Mouse (Mus musculus) hindbrain, postnatal 0 days (tissue): ENCODE data around the gene Tmem184b. TPM values are rescaled to one million over a fixed set of nuclear protein-coding genes. Genes with fewer than 3 reads are reported as not detected.

Experiments used
- ATAC-seq: fragments of 200-750 bp; cut with Nextera tagmentation; 2 replicates; pipeline ENCODE4 v1.8.0; 2017; ENCODE audit warnings: mild to moderate bottlenecking, moderate TSS enrichment, moderate library complexity
- DNase-seq: peaks from one replicate; pipeline ENCODE4 v3.0.0-alpha.2; 2015; ENCODE audit warnings: low spot score
- H3K27ac ChIP-seq: fragments of 300-500 bp; sonication (generic); 2 replicates; pipeline ENCODE4 v1.5.1; 2014; ENCODE audit warnings: mild to moderate bottlenecking
- H3K27me3 ChIP-seq: fragments of 300-500 bp; sonication (generic); 2 replicates; pipeline ENCODE4 v1.6.1; 2014; ENCODE audit warnings: low read length, mixed read lengths; ENCODE audit not compliant: insufficient read depth
- H3K36me3 ChIP-seq: fragments of 300-500 bp; sonication (generic); 2 replicates; pipeline ENCODE4 v1.6.1; 2014; ENCODE audit warnings: low read length, mixed read lengths; ENCODE audit not compliant: insufficient read depth
- H3K4me1 ChIP-seq: fragments of 300-500 bp; sonication (generic); 2 replicates; pipeline ENCODE4 v1.6.1; 2014; ENCODE audit warnings: antibody characterized with exemption, low read length, mixed read lengths; ENCODE audit not compliant: insufficient read depth
- H3K4me2 ChIP-seq: fragments of 300-500 bp; sonication (generic); 2 replicates; pipeline ENCODE4 v1.6.1; 2014; ENCODE audit warnings: low read depth, mild to moderate bottlenecking, low read length, moderate library complexity, mixed read lengths
- H3K4me3 ChIP-seq: fragments of 300-500 bp; sonication (generic); 2 replicates; pipeline ENCODE4 v1.5.1; 2014; ENCODE audit warnings: low read length
- H3K9ac ChIP-seq: fragments of 300-500 bp; sonication (generic); replicated peaks from 2 replicates; pipeline ENCODE4 v1.6.1; 2014; ENCODE audit warnings: mild to moderate bottlenecking, low read length, moderate library complexity, mixed read lengths
- H3K9me3 ChIP-seq: fragments of 300-500 bp; sonication (generic); 2 replicates; pipeline ENCODE4 v1.6.1; 2016; ENCODE audit warnings: low read length, mixed read lengths
- CTCF ChIP-seq: IDR thresholded peaks from 2 replicates; pipeline ENCODE4 v1.5.1; 2016; ENCODE audit warnings: antibody characterized with exemption, control low read depth, low read depth
- WGBS: fragments of 180-500 bp; shearing (Covaris S2); extraction: QIAGEN DNeasy Blood & Tissue Kit; methylation state at CpG from one replicate; pipeline ENCODE4 v1.1.7; 2014; 5-methylcytosine and 5-hydroxymethylcytosine counted together
- polyA plus RNA-seq: library from polyadenylated mRNA; unstranded; fragments of >200 nt; fragmentation: Nextera tagmentation; extraction: Ambion mirVana; gene quantifications from 2 replicates; pipeline ENCODE4 v1.2.1, GENCODE M21; 2015
- total RNA-seq: library from RNA; depleted of rRNA; stranded (reverse); fragments of >200 nt; gene quantifications from 2 replicates; pipeline ENCODE4 v1.2.3, GENCODE M21; 2014

Gene Tmem184b
- total and polyA plus RNA-seq, 2 experiments from 2014 or later = 31.6 to 72.4 TPM

DNA sequence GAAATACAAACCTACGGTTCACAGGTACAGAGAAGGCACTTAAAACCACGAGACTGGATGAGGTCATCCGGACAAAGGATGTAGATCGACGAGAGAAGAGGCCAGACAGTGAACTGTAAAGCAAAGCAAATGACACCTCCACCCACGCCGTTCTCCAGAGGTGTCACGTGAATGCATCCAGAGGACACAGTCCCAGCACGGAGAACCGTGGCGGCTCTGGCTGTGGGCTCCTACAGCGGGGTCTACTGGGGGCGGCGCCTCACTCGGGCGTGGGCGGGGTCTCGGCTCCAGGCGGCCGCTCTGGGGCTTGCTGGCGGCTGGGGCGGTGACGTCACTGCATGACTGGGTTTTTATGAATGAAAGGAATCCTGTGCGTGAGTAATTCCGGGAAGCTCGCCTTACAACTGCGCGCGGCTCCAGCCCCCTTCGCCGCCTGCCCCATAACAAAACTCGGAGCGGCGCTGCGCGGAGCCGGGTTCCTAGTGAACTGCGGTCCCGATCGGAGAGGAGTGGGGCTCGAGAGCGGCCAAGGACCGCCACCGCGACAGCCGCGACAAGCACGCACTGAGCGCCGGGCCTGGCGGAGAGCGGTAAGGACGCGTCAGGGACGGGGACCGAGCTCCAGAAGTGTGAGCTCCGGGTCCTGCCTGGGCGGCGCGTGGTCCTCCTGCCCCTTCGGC lies 56.1 kb downstream of the Tmem184b start:
- TF ChIP-seq CTCF = no peak
- under 1% methylated on average over 57 of the region's 61 CpGs for WGBS

DNA sequence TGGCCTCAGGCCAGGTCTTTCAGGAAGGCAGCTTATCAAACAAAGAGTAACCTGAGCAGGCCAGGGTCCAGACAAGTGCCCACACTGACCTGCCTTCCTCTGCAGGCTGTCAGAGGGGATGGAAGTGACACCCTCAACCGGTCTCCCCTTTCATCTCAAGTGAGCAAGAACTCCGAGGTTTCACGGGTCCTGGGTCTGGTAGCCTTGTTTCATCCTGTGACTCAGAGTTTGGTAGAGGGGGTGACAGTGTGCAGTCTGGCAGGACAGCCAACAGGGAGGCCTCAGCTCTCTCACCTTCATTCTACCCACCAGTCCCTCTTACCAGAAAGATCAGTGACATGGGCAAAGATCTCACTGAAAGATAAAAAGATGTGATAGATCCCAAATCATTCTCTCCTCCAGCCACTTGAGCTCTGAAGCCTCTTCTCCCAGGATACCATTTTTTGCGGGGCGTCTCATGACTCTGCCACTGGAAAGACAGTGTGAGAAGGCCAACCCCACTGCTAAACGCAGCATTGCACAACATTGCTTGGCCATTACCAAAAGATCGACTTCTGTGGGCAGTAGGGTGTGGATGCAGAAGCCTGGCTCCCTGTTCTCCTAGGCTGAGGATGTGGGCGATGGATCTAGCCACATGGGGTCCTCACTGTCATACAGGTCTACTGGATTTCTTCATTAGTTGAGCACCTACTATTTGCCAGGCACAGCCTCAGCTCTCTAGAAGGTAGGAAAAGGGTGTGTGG lies 57.1 kb downstream of the Tmem184b start, which contains the start of gene Maff:
Gene Maff (plus strand): TSS at position 571 of the 743 bp plus-strand sequence.
- Histone ChIP-seq H3K9me3 (no peaks in the 10 kb centered on the region), H3K9ac (peak within 1 kb of the TSS; percentile 74), H3K27ac (peak within 1 kb of the TSS; percentile 78), H3K4me3 (peak within 1 kb of the TSS; percentile 75), H3K4me1 (0 out of 2 replicates have a peak, but pooled peaks cover 3% of the 10 kb centered on the region), H3K36me3 (no peaks in the 10 kb centered on the region), H3K27me3 (no peaks in the 10 kb centered on the region), H3K4me2 (peak within 1 kb of the TSS; percentile 90)
- DNase-seq = no peak
- ATAC-seq = no peak
- TF ChIP-seq CTCF = no peak; the same call in 1 of the 2 replicates
- WGBS = 55% methylated on average over 8 of the region's 8 CpGs

More for the DNA sequence above, 56.1 kb downstream of the Tmem184b start:
- H3K4me3 ChIP-seq = peak overlapping the region; percentile 75
- ATAC-seq (peak; percentile 87), DNase-seq (peak; percentile 94)
- 0 out of 2 replicates have a peak, but pooled peaks cover 3% of the 10 kb centered on the region for H3K4me1 ChIP-seq
- no peaks in the 10 kb centered on the region for H3K9me3 ChIP-seq
- H3K4me2 ChIP-seq = peak overlapping the region; percentile 90
- no peaks in the 10 kb centered on the region for H3K36me3 ChIP-seq
- H3K27ac ChIP-seq = peak overlapping the region; percentile 78
- H3K9ac ChIP-seq = peak overlapping the region; percentile 74
- H3K27me3 ChIP-seq = no peaks in the 10 kb centered on the region

DNA sequence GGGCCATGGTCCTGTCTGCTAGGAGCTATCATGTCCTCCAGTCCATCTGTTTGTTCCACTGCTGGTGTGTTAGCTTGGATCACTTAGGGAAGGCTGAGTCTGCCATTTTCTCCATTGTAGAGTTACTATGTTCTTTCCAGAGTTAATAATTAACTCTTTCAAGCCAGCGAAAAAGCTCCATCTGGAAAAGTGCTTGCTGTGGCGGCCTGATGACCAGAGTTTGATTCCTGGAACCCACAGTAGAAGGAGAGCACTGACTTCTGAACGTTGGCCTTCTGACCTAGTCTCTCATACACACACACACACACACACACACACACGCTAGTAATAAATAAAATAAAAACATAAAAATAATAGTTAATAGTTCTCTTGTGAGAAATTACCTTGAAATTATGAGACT lies 58.7 kb downstream of the Tmem184b start:
- ATAC-seq (no peak), DNase-seq (no peak)
- Histone ChIP-seq H3K4me2 (no peak overlapping the region), H3K36me3 (no peaks in the 10 kb centered on the region), H3K9ac (no peak overlapping the region), H3K4me3 (no peak overlapping the region), H3K4me1 (0 out of 2 replicates have a peak, but pooled peaks cover 3% of the 10 kb centered on the region), H3K27me3 (no peaks in the 10 kb centered on the region), H3K27ac (no peak overlapping the region), H3K9me3 (no peaks in the 10 kb centered on the region)
- 74% methylated on average over 4 of the region's 4 CpGs for WGBS
- no peak for TF ChIP-seq CTCF

DNA sequence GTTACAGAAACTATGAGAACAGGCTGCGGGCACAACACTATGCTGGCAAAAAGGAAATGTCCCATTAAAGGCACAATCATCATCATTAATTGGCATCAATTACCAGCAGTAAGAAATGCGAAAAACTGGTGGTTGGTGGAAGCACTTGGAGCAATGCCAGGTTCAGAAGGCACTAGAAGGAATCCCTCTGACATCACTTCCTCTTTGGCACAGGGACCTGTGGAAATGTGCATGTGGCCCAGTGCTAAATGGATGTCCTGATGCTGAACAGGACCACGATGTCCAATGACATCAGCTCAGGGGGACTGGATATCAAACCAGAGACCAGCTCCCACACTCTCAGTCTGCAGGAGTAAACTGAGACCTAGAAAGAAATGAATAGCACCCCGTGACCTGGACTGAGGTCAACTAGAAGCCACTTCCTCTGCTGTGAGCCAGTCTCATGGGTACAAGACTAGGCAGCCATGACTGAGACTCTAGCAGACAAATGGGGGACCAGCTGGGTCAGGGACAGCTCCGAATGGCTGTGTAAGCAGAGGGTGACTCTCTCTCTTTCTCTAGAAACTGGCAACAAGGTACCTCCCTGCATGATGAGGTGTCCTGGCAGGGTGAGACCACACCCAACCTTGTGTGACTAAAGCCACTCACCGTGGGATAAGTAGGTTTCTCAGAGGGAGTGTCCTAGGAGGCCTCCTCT lies 60.6 kb downstream of the Tmem184b start:
- Histone ChIP-seq H3K27me3 (no peaks in the 10 kb centered on the region), H3K4me3 (no peak overlapping the region), H3K27ac (no peak overlapping the region), H3K36me3 (no peaks in the 10 kb centered on the region), H3K4me2 (no peak overlapping the region), H3K9me3 (no peaks in the 10 kb centered on the region), H3K4me1 (no peaks in the 10 kb centered on the region), H3K9ac (no peak overlapping the region)
- no peak for TF ChIP-seq CTCF
- DNase-seq (no peak), ATAC-seq (no peak)
- 78% methylated on average over 6 of the region's 6 CpGs for WGBS

DNA sequence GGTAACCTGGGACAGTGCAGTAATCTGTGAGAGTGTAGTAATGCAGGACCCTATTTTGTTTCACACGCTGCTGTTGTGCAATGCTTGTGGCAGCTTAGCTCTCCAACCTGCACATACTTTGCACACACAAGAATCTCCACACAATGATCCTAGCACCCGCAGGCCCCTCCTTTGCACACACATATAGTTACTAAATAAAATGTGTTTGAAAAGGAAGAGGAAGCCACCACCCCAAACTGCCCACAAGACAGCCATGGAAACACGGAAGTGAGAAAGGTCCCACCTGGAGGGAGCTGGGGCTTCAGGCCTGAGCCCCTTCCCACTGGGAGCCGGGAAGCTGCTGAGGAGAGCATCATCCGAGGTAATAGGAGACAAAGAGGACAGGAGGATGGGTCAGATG lies 64.4 kb downstream of the Tmem184b start:
- Histone ChIP-seq H3K27me3 (no peaks in the 10 kb centered on the region), H3K9me3 (no peaks in the 10 kb centered on the region), H3K4me1 (no peaks in the 10 kb centered on the region), H3K4me3 (no peak overlapping the region), H3K27ac (no peak overlapping the region), H3K4me2 (no peak overlapping the region), H3K36me3 (no peaks in the 10 kb centered on the region), H3K9ac (no peak overlapping the region)
- no peak for TF ChIP-seq CTCF
- 73% methylated on average over 5 of the region's 5 CpGs for WGBS
- ATAC-seq = no peak
- DNase-seq = no peak

DNA sequence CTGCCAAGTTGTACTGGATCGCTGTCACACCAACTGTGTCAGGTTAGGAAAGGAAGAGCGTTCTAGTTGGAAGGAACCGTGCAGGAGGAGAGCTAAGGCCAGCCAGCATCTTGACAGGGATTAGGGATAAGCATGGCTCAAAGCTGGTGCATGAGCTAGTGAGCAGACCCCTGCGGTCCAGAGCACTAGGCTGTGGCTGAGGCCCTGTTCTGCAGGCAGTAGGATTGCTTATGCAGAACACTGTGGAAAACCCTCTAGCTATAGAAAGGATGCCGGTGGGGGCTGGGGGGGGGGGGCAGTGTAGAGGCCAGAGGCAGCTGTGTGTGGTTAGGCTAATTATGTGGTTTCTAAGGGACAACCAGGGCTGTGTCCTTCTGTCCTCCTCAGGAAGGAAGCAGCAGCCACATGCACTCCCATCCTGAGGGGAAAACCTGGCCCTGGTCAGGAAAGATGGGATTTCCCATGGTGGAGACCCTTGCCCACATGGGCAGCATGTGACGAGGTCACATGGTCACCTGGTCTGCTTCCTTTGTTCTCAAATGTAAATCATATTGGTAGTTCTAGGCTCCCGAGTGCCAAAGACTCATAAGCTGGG lies 68.2 kb downstream of the Tmem184b start:
- H3K27me3 ChIP-seq = no peaks in the 10 kb centered on the region
- no peaks in the 10 kb centered on the region for H3K36me3 ChIP-seq
- DNase-seq = no peak
- H3K4me2 ChIP-seq = no peak overlapping the region
- H3K9ac ChIP-seq = no peak overlapping the region
- H3K4me1 ChIP-seq = no peaks in the 10 kb centered on the region
- TF ChIP-seq CTCF = no peak
- WGBS = 56% methylated on average over 7 of the region's 7 CpGs
- no peak overlapping the region for H3K4me3 ChIP-seq
- no peaks in the 10 kb centered on the region for H3K9me3 ChIP-seq
- no peak for ATAC-seq
- H3K27ac ChIP-seq = no peak overlapping the region
